Mouse (Mus musculus): ENCODE measurements around the gene Olfr372.

DNA sequence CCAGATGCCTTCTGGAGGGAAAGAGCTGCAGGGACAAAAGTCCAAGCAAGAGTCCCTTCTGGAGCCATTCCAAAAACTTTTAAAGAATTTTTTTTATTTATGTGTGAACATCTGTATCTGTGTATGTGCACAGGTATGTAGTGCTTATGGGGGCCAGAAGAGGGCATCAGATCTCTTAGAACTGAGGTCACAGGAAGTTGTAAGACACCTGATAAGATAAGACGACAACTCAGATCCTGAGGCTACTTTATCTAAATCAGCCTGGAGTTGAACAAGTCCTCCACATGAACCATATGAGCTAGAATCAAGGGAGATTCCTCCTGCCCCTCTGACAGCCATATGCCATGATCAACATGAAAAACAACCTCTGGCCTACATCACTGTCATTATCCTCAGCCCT is 41.6 kb upstream of the Olfr372 start:
- TF ChIP-seq CTCF (conservative IDR thresholded peaks at IDR 0.05; ENCODE audit: low read length) (no peak), POU5F1 (IDR thresholded peaks at IDR 0.05; ENCODE audit: borderline replicate concordance, low read length) (no peak)

Measured in E14TG2a.4 (cell line).